Mouse (Mus musculus): ENCODE measurements around the gene Dcp1b. TPM values are rescaled to one million over a fixed set of nuclear protein-coding genes. Genes with fewer than 3 reads are reported as not detected.

Dcp1b gene
- 9.8 and 11.1 TPM in 2 replicates for polyA plus RNA-seq (2014; fragmentation: Nextera tagmentation; extraction: Ambion mirVana)

DNA sequence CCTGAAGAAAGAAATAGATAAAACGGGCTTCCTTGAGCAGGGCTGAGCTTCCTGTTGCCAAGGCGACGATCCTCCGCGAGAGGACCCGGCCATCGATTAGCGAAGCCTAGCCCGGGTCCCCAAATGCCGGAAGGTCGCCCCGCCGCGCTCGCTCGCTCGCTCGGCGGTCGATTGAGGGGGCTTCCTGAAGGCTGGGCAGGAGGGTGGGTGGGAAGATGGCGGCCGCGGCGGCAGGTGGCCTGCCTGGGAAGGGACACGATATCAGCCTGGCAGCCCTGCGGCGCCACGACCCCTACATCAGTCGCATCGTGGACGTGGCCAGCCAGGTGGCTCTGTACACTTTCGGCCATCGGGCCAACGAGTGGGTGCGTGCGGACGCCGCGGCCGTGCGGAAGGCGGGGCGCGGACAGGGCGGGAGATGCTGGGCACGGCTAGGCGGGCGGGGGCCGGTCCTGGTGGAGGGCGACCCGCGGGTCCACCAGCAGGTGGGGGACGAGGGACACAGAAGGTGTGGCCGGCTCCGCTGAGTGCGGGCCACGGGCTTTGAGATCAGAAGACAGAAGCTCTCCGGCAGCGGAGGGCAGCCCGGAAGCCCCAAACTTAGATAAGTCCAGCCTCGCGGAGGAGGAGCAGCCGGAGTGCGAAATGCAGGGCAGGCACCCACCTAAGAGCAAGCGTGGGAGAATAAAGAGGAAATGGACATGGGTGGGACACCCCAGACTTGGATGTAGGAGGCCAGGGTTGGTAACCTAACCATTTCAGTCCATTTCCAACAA lies at the start of gene Dcp1b:
Gene Dcp1b (plus strand): TSS at position 176 of the 776 bp plus-strand sequence.
- DNase-seq (ENCODE audit: low spot score) (peak; percentile 96), ATAC-seq (replicated peaks; ENCODE audit: low FRiP score, low TSS enrichment, low read depth) (peak; percentile 95)
- Histone ChIP-seq H3K27ac (ENCODE audit: low read depth) (peak within 1 kb of the TSS; percentile 87), H3K9me3 (ENCODE audit: control insufficient read depth, low read length) (no peaks in the 10 kb centered on the region), H3K4me3 (ENCODE audit: low read depth, low read length) (peak within 1 kb of the TSS; percentile 89), H3K4me2 (ENCODE audit: low read length) (peak within 1 kb of the TSS; percentile 64), H3K27me3 (replicated peaks; ENCODE audit: control insufficient read depth, insufficient read depth, low read length) (no peaks in the 10 kb centered on the region), H3K36me3 (ENCODE audit: control insufficient read depth, insufficient read depth, low read length) (no peaks in the 10 kb centered on the region), H3K9ac (ENCODE audit: low read length) (peak within 1 kb of the TSS; percentile 71), H3K4me1 (replicated peaks; ENCODE audit: control insufficient read depth, insufficient read depth, low read length) (peaks cover 5% of the 10 kb centered on the region; the same call in 1 of the 2 replicates)
- WGBS: under 1% methylated on average over 65 of the region's 65 CpGs

DNA sequence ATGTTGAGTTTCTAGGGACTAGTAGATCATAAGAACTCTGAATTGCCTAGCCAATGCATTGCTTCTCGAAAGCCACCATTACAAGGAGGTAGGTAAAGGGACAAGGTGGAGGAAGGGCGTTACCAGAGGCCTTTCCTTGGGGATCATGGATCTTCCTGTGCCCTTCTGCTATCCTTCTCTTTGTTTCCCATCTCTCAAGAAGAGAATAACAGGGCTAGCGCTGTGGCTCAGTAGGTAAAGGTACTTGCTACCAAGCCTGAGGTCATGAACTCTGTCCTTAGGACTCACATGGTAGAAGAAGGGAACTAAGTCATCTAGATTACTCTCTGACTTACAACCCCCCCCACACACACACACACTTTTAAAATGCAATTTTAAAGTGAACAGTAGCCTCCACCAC lies 48.1 kb upstream of the Dcp1b start:
- no peaks in the 10 kb centered on the region for H3K36me3 ChIP-seq (ENCODE audit: control insufficient read depth, insufficient read depth, low read length)
- DNase-seq (ENCODE audit: low spot score) (peak; percentile 25), ATAC-seq (replicated peaks; ENCODE audit: low FRiP score, low TSS enrichment, low read depth) (no peak)
- H3K27ac ChIP-seq (ENCODE audit: low read depth): no peak overlapping the region
- no peaks in the 10 kb centered on the region for H3K27me3 ChIP-seq (replicated peaks; ENCODE audit: control insufficient read depth, insufficient read depth, low read length)
- no peak overlapping the region for H3K4me3 ChIP-seq (ENCODE audit: low read depth, low read length)
- H3K9ac ChIP-seq (ENCODE audit: low read length): no peak overlapping the region
- WGBS: 85% methylated on average over 3 of the region's 3 CpGs
- no peaks in the 10 kb centered on the region for H3K4me1 ChIP-seq (replicated peaks; ENCODE audit: control insufficient read depth, insufficient read depth, low read length)
- H3K4me2 ChIP-seq (ENCODE audit: low read length): no peak overlapping the region
- 0 out of 2 replicates have a peak, but pooled peaks cover 3% of the 10 kb centered on the region for H3K9me3 ChIP-seq (ENCODE audit: control insufficient read depth, low read length)

DNA sequence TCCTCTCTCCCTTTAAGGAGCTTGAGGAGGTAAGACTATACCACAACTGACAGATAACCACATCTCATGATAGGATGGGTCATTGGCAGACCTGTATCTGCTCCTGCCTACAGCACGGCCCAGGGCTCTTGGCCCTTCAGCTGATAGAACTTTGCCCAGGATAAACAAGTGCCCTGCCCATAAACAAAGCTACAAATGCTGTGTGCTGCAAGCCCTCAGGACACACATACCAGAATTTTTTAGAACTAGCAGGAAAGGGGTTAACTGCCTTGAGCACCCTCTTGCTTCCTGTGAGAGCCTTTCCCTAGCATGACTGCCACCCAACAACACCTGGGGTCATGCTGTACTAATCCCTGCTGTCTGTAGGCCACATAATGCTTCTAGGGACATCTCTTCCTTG lies 47.0 kb upstream of the Dcp1b start:
- Histone ChIP-seq H3K4me2 (ENCODE audit: low read length) (no peak overlapping the region), H3K4me3 (ENCODE audit: low read depth, low read length) (no peak overlapping the region), H3K36me3 (ENCODE audit: control insufficient read depth, insufficient read depth, low read length) (no peaks in the 10 kb centered on the region), H3K27me3 (replicated peaks; ENCODE audit: control insufficient read depth, insufficient read depth, low read length) (no peaks in the 10 kb centered on the region), H3K4me1 (replicated peaks; ENCODE audit: control insufficient read depth, insufficient read depth, low read length) (no peaks in the 10 kb centered on the region), H3K27ac (ENCODE audit: low read depth) (no peak overlapping the region), H3K9ac (ENCODE audit: low read length) (no peak overlapping the region), H3K9me3 (ENCODE audit: control insufficient read depth, low read length) (0 out of 2 replicates have a peak, but pooled peaks cover 3% of the 10 kb centered on the region)
- ATAC-seq (replicated peaks; ENCODE audit: low FRiP score, low TSS enrichment, low read depth) (no peak), DNase-seq (ENCODE audit: low spot score) (peak; percentile 48)
- 86% methylated on average over 1 of the region's 1 CpGs for WGBS

DNA sequence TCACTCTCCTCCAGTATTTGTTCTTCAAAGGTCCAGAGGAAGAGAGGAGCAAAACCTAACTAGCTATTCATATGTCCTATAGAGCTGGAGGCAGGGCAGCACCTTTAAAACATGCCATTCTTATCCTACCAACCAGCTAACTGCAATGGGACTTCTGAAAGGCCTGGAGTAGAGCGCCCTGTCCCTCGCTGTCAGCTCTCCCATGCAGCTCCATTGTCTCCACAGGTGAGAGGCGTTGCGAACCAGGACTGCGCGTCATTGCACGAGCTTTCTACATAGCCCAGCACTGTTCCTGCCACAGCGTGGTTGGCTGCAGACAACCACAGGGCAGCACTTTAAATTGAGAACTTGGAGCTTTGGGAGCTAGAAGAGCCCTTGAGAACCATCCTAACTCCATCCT lies 46.5 kb upstream of the Dcp1b start:
- H3K27ac ChIP-seq (ENCODE audit: low read depth): no peak overlapping the region
- no peak overlapping the region for H3K4me3 ChIP-seq (ENCODE audit: low read depth, low read length)
- ATAC-seq (replicated peaks; ENCODE audit: low FRiP score, low TSS enrichment, low read depth): no peak
- 0 out of 2 replicates have a peak, but pooled peaks cover 3% of the 10 kb centered on the region for H3K9me3 ChIP-seq (ENCODE audit: control insufficient read depth, low read length)
- no peaks in the 10 kb centered on the region for H3K27me3 ChIP-seq (replicated peaks; ENCODE audit: control insufficient read depth, insufficient read depth, low read length)
- H3K4me1 ChIP-seq (replicated peaks; ENCODE audit: control insufficient read depth, insufficient read depth, low read length): no peaks in the 10 kb centered on the region
- no peak overlapping the region for H3K9ac ChIP-seq (ENCODE audit: low read length)
- H3K4me2 ChIP-seq (ENCODE audit: low read length): no peak overlapping the region
- WGBS: 84% methylated on average over 8 of the region's 8 CpGs
- peak; percentile 4 for DNase-seq (ENCODE audit: low spot score)
- H3K36me3 ChIP-seq (ENCODE audit: control insufficient read depth, insufficient read depth, low read length): no peaks in the 10 kb centered on the region

DNA sequence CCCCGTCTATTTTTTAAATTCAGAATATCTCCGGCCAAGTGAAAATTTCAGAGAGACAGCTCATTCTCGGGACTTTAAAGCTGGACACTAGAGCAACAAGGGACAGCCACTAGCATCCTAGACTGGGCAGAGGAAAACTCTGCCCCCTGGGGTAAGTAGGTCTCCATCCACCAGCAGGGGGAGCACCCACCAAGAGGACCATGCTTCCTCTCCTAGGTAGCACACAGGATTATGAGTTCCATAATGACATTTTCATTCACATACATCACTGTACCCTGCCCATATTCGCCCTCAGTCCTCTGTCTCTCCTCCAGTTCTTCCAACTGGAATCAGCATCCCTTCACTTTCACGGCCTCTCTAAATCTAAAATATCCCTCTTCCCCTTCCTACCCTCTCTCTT lies 45.4 kb upstream of the Dcp1b start:
- Histone ChIP-seq H3K4me3 (ENCODE audit: low read depth, low read length) (no peak overlapping the region), H3K4me2 (ENCODE audit: low read length) (no peak overlapping the region), H3K9me3 (ENCODE audit: control insufficient read depth, low read length) (0 out of 2 replicates have a peak, but pooled peaks cover 2% of the 10 kb centered on the region), H3K27ac (ENCODE audit: low read depth) (no peak overlapping the region), H3K4me1 (replicated peaks; ENCODE audit: control insufficient read depth, insufficient read depth, low read length) (no peaks in the 10 kb centered on the region), H3K27me3 (replicated peaks; ENCODE audit: control insufficient read depth, insufficient read depth, low read length) (no peaks in the 10 kb centered on the region), H3K9ac (ENCODE audit: low read length) (no peak overlapping the region), H3K36me3 (ENCODE audit: control insufficient read depth, insufficient read depth, low read length) (no peaks in the 10 kb centered on the region)
- 81% methylated on average over 5 of the region's 5 CpGs for WGBS
- peak; percentile 51 for DNase-seq (ENCODE audit: low spot score)
- no peak for ATAC-seq (replicated peaks; ENCODE audit: low FRiP score, low TSS enrichment, low read depth)

DNA sequence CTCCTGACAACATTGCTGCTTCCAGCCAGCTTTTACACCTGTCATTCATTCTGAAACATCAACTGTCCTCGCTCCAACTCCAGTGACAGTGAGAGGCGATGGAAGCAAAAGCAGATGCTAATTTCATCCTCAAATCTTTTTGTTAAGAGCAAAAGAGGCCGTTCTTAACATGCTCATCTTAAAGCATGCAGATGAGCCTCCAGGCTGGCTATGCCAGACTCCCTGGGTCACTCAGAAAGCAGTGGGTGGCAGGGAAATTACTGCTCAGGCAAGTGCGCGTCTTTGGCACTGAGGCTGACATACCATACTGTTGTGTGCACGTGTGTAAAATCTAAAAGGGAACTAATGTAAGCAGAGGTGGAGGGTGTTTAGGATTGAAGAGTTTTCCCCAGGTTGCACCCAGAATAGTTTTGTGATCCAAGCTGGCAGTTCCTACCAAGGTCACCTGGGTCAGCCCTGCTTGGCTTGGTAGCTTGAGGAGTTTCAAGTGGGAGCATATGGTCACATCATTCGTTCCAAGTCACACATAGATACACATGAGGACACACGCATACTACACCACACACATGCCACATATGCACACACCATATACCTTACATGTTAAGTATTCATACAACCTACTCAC lies 42.8 kb upstream of the Dcp1b start:
- ATAC-seq (replicated peaks; ENCODE audit: low FRiP score, low TSS enrichment, low read depth) (no peak), DNase-seq (ENCODE audit: low spot score) (peak; percentile 41)
- no peak overlapping the region for H3K27ac ChIP-seq (ENCODE audit: low read depth)
- H3K36me3 ChIP-seq (ENCODE audit: control insufficient read depth, insufficient read depth, low read length): no peaks in the 10 kb centered on the region
- H3K4me2 ChIP-seq (ENCODE audit: low read length): no peak overlapping the region
- H3K4me3 ChIP-seq (ENCODE audit: low read depth, low read length): no peak overlapping the region
- H3K27me3 ChIP-seq (replicated peaks; ENCODE audit: control insufficient read depth, insufficient read depth, low read length): no peaks in the 10 kb centered on the region
- H3K9ac ChIP-seq (ENCODE audit: low read length): no peak overlapping the region
- H3K4me1 ChIP-seq (replicated peaks; ENCODE audit: control insufficient read depth, insufficient read depth, low read length): no peaks in the 10 kb centered on the region
- WGBS: 74% methylated on average over 8 of the region's 8 CpGs
- H3K9me3 ChIP-seq (ENCODE audit: control insufficient read depth, low read length): no peaks in the 10 kb centered on the region

DNA sequence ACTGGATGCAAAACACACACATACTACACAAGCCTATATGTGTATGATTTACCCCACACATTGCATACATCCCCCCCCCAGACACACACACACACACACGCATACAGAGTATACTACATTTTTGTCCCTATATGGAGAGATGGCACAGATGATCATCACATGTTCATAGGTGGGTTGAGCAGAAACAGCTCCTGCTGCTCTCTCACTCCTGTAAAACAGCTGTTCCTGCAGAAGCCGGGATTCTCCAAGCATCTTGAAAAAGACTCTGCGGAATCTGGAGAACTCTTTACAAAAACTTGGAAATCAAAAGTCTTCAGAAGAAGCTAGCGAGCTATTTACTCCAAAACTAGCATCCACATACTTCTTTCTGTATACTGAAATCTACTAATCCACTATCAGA lies 42.2 kb upstream of the Dcp1b start:
- no peak for ATAC-seq (replicated peaks; ENCODE audit: low FRiP score, low TSS enrichment, low read depth)
- no peak overlapping the region for H3K4me3 ChIP-seq (ENCODE audit: low read depth, low read length)
- H3K36me3 ChIP-seq (ENCODE audit: control insufficient read depth, insufficient read depth, low read length): no peaks in the 10 kb centered on the region
- no peaks in the 10 kb centered on the region for H3K9me3 ChIP-seq (ENCODE audit: control insufficient read depth, low read length)
- H3K4me2 ChIP-seq (ENCODE audit: low read length): no peak overlapping the region
- H3K27me3 ChIP-seq (replicated peaks; ENCODE audit: control insufficient read depth, insufficient read depth, low read length): no peaks in the 10 kb centered on the region
- 84% methylated on average over 4 of the region's 4 CpGs for WGBS
- no peak overlapping the region for H3K9ac ChIP-seq (ENCODE audit: low read length)
- no peak overlapping the region for H3K27ac ChIP-seq (ENCODE audit: low read depth)
- H3K4me1 ChIP-seq (replicated peaks; ENCODE audit: control insufficient read depth, insufficient read depth, low read length): no peaks in the 10 kb centered on the region
- no peak for DNase-seq (ENCODE audit: low spot score)

DNA sequence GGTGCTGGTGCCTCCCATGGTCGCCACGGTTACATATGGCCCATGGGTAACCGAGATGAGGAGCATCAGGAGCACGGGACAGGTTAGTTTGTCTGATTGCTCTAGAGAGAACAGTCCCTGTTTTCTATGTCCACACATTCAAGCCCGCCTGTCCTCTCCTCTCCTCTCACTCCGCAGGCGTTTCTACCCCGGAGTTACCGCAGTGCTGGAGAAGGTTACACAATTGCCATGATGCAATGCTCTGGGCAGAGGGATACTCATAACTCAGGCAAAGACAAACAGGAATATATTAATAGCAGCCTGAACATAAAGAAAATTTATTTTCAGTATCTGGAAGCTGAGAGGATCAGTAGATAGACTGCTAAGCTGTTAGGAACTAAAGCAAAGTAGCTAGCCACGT lies 37.3 kb upstream of the Dcp1b start:
- Histone ChIP-seq H3K4me3 (ENCODE audit: low read depth, low read length) (no peak overlapping the region), H3K36me3 (ENCODE audit: control insufficient read depth, insufficient read depth, low read length) (no peaks in the 10 kb centered on the region), H3K9me3 (ENCODE audit: control insufficient read depth, low read length) (no peaks in the 10 kb centered on the region), H3K9ac (ENCODE audit: low read length) (no peak overlapping the region), H3K4me2 (ENCODE audit: low read length) (no peak overlapping the region), H3K27me3 (replicated peaks; ENCODE audit: control insufficient read depth, insufficient read depth, low read length) (no peaks in the 10 kb centered on the region), H3K4me1 (replicated peaks; ENCODE audit: control insufficient read depth, insufficient read depth, low read length) (no peaks in the 10 kb centered on the region), H3K27ac (ENCODE audit: low read depth) (no peak overlapping the region)
- WGBS: 72% methylated on average over 10 of the region's 10 CpGs
- DNase-seq (ENCODE audit: low spot score) (no peak), ATAC-seq (replicated peaks; ENCODE audit: low FRiP score, low TSS enrichment, low read depth) (no peak)

Data from intestine, embryonic 14.5 days (tissue).